Mouse (Mus musculus): Measurements from ENCODE around the gene Nupl1. TPM values are rescaled to one million over a fixed set of nuclear protein-coding genes. Genes with fewer than 3 reads are reported as not detected.

Gene Nupl1
- not detected in 2 replicates for polyA plus RNA-seq (2012; rRNA removed; ENCODE audit: low replicate concordance)

DNA sequence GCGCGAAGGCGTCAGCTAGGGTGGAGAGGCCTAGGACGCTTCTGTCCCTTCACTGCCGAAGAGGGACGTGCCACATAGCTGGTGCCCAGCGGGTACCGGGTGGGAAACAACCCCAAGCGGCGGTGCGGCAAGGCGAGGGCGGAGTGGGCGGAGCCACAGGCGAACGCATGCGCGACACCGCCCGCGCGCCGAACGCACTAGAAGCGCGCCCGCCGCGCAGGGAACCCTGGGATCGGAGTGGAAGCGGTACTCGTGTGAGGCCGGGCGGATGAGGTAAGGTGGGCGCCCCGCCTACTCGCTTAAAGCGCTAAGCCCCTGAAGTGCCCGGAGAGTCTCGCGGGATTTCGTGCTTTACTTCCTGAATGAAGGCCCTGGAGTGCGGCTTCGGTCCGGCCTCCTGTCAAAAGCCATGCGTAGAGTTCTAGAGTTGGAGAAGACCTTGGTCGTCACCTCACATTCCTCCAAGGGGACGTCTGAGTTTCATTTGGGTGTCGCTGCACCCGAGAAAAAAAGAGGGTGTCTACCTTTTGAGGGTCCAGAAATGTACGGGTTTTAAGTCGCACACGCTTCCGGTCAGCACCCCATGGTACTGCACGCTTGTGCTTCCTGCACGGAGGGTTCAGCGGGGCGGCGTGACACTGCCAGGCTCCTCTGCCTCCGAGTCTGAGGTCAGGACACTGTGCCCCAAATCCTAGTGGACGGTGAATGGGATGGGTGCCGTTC is at the start of gene Nupl1, which contains the start of gene Gm49336:
Nupl1 (minus strand) TSS at position 151 of the 723 bp plus-strand sequence.
Gm49336 (minus strand) TSS at position 227 of the 723 bp plus-strand sequence.

DNA sequence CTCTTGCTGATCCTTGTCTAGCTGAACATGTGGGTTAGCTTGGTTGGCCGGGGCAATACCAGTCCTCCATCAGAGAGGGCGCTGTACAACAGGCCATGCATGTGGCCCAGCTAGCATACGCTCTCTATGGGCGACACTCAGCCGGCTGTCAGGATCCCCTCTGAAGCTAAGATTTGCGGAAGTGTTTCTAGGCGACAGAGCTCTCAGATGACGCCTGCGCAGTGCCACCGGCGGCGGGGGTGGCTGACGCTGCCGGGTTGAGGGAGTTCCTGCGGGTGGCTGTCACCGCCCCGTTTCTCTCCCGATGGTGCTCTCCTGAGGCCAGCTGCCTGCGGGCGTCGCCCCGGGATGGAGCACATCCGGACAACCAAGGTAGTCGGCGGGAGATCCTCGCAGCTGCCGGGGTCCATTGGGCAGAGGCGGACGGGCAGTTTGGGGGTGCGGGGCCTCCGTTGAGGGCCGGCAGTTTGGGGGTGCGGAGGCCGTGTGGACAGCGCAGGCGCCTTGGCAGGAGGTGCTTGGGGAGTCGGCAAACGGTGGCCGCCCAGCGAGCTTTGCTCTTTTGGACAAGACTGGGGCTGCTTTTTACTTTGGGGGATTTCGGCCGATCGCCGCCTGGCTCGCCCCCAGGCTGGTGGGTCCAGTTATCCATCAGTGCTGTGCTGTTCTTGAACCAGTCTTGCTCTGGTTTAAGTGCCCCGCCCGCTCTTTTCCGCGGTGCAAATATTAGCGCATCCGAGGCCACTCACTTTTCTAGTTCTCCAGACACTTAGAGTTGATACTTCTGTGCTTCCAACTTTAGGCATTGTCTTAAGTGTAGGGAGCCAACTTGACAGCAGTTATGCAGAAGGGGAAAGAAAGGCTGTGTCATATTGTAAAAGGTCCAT is 14.0 kb upstream of the Nupl1 start, which contains the start of gene Mtmr6:
Mtmr6 (plus strand) TSS at position 239 of the 887 bp plus-strand sequence.

DNA sequence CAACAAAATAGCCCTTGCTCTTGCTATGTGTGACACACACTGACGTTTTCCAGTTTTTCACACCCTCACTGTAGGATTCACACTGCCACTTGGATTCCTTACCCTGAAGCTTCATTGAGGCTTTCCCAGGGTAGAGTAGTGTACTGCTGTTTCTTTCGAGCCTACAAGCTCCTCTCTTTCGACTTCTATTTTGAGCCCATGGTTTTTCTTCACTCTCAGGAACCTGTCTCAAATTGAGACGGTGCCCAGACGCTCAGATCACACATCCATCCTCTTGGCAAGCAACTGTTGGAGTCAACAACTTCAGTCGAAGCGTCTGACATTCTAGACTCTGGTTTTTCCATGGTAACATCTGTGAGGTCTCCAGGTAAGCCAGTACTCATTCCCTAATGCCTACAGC is 54.3 kb downstream of the Nupl1 start, which contains the start of gene Atp8a2:
Atp8a2 (minus strand) TSS at position 296 of the 400 bp plus-strand sequence.

Other genes with a start within 250 kb of the Nupl1 start
- 1.9 and 3.3 TPM in 2 replicates for gene Atp8a2, start 54.3 kb downstream of the Nupl1 start, polyA plus RNA-seq (2012; rRNA removed; ENCODE audit: low replicate concordance)
- 4.6 and 11.9 TPM in 2 replicates for gene Gm49336, start 76 bp upstream of the Nupl1 start, polyA plus RNA-seq (2012; rRNA removed; ENCODE audit: low replicate concordance)
- 3.8 and 3.9 TPM in 2 replicates for gene Mtmr6, start 13.8 kb upstream of the Nupl1 start, polyA plus RNA-seq (2012; rRNA removed; ENCODE audit: low replicate concordance)
- gene Amer2, start 121.8 kb upstream of the Nupl1 start, polyA plus RNA-seq (2012; rRNA removed; ENCODE audit: low replicate concordance) = 0.36 TPM in 1 of 2 replicates, not detected in the other